Mouse (Mus musculus) macrophage (primary cell): ENCODE results near the gene Ubac1. TPM values are rescaled to one million over a fixed set of nuclear protein-coding genes. Genes with fewer than 3 reads are reported as not detected.

ENCODE experiments used
- H3K27ac ChIP-seq: fragments of 350-480 bp; formaldehyde crosslinking; 2 replicates; pipeline ENCODE4 v1.9.0; 2021
- H3K36me3 ChIP-seq: fragments of 350-480 bp; formaldehyde crosslinking; 2 replicates; pipeline ENCODE4 v1.9.0; 2021; ENCODE audit errors: inconsistent target
- H3K4me3 ChIP-seq: fragments of 350-480 bp; formaldehyde crosslinking; 2 replicates; pipeline ENCODE4 v1.9.0; 2021; ENCODE audit errors: inconsistent target
- H3K79me2 ChIP-seq: fragments of 350-480 bp; formaldehyde crosslinking; 2 replicates; pipeline ENCODE4 v1.9.0; 2021; ENCODE audit errors: inconsistent target
- WGBS: methylation state at CpG from one replicate; pipeline ENCODE4 v1.1.7; 2026; ENCODE audit warnings: inconsistent platforms; ENCODE audit not compliant: missing documents; 5-methylcytosine and 5-hydroxymethylcytosine counted together
- polyA plus RNA-seq: library from polyadenylated mRNA; stranded (reverse); fragments of 250-400 nt; gene quantifications from 3 replicates; pipeline ENCODE4 v1.2.4, GENCODE M21; 2018; ENCODE audit warnings: inconsistent platforms

Ubac1 gene
- polyA plus RNA-seq, 1 experiment from 2014 or later, result 16.6 TPM

DNA sequence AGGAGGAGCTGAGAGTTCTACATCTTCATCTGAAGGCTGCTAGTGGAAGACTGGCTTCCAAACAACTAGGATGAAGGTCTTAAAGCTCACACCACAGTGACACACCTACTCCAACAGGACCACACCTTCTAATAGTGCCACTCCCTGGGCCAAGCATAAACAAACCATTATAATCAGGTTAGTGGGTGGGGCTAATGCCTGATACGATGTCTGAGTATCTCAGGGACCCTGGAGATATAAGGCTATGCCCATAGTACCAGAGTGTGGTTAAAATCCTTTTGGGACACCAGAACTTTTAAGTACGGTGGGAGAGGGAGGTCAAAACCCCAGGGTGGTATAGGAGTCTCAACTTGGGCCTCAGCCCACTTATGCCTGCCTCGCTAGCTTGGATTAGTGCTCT lies 21.1 kb upstream of the Ubac1 start:
- 98% methylated on average over 3 of the region's 3 CpGs for WGBS
- H3K36me3 ChIP-seq, result no peaks in the 10 kb centered on the region
- H3K79me2 ChIP-seq, result no peaks in the 10 kb centered on the region
- no peak overlapping the region for H3K27ac ChIP-seq
- no peak overlapping the region for H3K4me3 ChIP-seq

DNA sequence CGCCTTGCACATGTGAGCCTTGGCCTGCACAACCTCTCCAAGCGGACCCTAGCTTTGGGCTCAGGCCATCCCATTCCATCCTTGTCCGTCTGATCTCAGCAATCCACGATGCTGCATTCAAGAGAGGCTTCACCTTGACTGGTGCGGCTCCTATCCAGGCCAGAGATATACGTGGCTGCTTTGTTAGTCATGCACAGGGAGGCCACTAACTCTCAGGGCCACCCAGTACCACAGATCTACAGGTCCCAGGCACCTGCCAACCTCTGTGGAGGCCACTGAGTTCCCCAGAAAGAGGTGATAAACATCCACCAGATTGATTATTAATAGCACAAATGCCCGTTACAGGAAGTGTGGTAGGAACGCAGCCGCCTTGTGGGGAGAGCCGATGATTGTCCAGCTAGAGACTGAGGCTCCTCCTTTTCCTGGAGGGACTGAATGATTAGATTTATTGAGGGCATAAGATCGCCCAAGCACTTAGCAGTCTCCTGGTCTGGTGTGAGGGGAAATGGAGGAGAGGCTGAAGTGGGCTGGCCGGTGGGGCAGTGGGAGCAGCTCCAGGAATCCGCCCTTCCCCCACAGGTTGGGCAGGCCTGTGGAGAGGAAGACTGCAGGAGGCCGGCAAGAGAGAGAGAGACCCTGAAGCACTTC lies 19.7 kb upstream of the Ubac1 start:
- H3K27ac ChIP-seq, result no peak overlapping the region
- 35% methylated on average over 14 of the region's 14 CpGs for WGBS
- H3K79me2 ChIP-seq, result no peaks in the 10 kb centered on the region
- no peak overlapping the region for H3K4me3 ChIP-seq
- H3K36me3 ChIP-seq, result no peaks in the 10 kb centered on the region

DNA sequence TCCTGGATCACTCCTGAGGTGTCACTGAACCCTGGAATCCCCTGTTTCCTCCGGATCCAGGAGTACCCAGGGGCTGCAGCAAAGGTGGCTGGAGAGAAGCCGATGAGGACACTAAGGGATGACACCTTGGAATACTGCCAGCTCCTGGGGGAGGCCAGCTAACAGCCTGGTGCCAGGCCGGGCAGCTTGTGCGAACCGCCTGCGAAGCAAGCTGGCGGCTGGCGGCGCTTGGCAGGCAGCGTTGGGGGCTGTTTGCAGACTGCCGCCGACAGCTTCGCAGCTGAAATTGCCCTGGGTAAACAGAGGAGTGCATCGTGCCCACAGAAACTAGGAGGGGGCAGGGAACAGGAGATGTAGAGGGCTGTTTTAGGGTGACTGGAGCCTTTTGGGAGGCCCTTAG lies 18.4 kb upstream of the Ubac1 start:
- H3K36me3 ChIP-seq, result no peaks in the 10 kb centered on the region
- no peak overlapping the region for H3K4me3 ChIP-seq
- H3K79me2 ChIP-seq, result no peaks in the 10 kb centered on the region
- no peak overlapping the region for H3K27ac ChIP-seq
- 44% methylated on average over 14 of the region's 14 CpGs for WGBS

GRCm38 (mm10) chr2:26037386-26037785 lies 15.8 kb upstream of the Ubac1 start:
- H3K36me3 ChIP-seq, result no peaks in the 10 kb centered on the region
- no peak overlapping the region for H3K27ac ChIP-seq
- WGBS, result 62% methylated on average over 6 of the region's 6 CpGs
- no peaks in the 10 kb centered on the region for H3K79me2 ChIP-seq
- H3K4me3 ChIP-seq, result no peak overlapping the region

DNA sequence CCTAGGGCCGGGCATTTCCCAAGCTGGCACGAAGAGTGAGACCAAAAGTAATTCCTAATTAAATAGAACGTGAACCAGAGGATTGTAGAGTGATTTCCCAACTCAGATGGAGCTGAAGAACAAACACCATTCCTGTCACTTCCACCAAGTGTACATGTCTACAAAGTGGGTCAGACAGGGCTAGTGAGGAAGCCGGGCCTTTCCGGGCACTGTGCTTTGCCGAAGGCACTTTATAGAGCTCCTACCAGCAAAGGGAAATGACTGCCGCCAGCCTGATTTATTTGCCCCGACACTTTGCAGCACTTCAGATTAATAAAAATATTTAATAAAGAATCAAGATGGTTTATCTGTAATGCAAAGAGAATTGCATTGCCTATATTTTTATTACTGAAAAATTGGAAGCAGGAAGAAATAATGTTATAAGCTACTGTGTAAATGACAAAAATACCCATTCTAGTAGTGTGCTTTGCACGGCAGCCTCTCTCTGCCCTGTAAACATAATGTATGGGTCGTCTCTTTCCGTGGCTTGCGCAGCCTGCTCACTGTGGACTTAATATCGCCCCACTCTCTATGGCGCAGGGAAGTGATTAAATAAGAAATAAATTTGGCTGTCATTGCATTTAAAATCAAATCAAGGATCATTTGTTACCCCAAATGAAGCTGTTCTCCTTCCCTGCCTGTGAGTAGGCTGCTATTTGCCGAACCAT lies 12.9 kb upstream of the Ubac1 start:
- no peaks in the 10 kb centered on the region for H3K36me3 ChIP-seq
- no peaks in the 10 kb centered on the region for H3K79me2 ChIP-seq
- 61% methylated on average over 15 of the region's 15 CpGs for WGBS
- no peak overlapping the region for H3K4me3 ChIP-seq
- H3K27ac ChIP-seq, result no peak overlapping the region

GRCm38 (mm10) chr2:26030288-26030687 lies 8.7 kb upstream of the Ubac1 start:
- Histone ChIP-seq H3K4me3 (no peak overlapping the region), H3K27ac (no peak overlapping the region), H3K79me2 (no peaks in the 10 kb centered on the region), H3K36me3 (no peaks in the 10 kb centered on the region)
- 94% methylated on average over 3 of the region's 3 CpGs for WGBS

GRCm38 (mm10) chr2:26024138-26025075 lies 2.9 kb upstream of the Ubac1 start:
- Histone ChIP-seq H3K27ac (no peak overlapping the region), H3K79me2 (peaks cover 15% of the 10 kb centered on the region), H3K4me3 (no peak overlapping the region), H3K36me3 (no peaks in the 10 kb centered on the region)
- 43% methylated on average over 4 of the region's 4 CpGs for WGBS

DNA sequence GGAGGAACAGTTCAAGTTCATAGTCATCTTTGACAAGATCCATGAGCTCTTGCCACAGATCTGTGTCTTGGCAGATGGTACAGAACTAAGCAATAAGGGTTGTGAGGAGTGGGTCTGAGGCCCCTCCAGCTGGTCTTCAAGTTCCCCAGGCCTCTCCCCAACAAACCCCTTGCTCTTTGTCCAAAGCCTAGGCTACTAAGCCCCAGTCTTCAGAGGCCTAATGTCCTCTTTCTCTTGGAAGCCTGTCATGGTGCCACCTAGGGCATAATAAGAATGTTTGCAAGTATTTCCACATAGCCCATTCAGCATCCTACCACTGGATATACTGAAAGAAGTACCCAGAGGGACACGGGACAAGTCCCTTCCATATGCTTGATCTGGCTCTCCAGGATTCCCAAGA lies 1.1 kb upstream of the Ubac1 start:
- Histone ChIP-seq H3K36me3 (no peaks in the 10 kb centered on the region), H3K27ac (no peak overlapping the region), H3K4me3 (no peak overlapping the region), H3K79me2 (peaks cover 30% of the 10 kb centered on the region)
- WGBS, result 100% methylated on average over 1 of the region's 1 CpGs

GRCm38 (mm10) chr2:26022258-26022565 lies 665 bp upstream of the Ubac1 start:
- Histone ChIP-seq H3K36me3 (no peaks in the 10 kb centered on the region), H3K27ac (no peak overlapping the region), H3K4me3 (no peak overlapping the region), H3K79me2 (peaks cover 34% of the 10 kb centered on the region)
- 91% methylated on average over 7 of the region's 8 CpGs for WGBS

- Histone ChIP-seq H3K79me2 (peaks cover 43% of the 10 kb centered on the region), H3K4me3 (peak overlapping the region; percentile 75), H3K36me3 (peaks cover 3% of the 10 kb centered on the region; the same call in 1 of the 2 replicates), H3K27ac (peak overlapping the region; percentile 34)
- WGBS, result 2% methylated on average over 33 of the region's 38 CpGs
Observed at GRCm38 (mm10) chr2:26020714-26021560, 610 bp downstream of the Ubac1 start.

DNA sequence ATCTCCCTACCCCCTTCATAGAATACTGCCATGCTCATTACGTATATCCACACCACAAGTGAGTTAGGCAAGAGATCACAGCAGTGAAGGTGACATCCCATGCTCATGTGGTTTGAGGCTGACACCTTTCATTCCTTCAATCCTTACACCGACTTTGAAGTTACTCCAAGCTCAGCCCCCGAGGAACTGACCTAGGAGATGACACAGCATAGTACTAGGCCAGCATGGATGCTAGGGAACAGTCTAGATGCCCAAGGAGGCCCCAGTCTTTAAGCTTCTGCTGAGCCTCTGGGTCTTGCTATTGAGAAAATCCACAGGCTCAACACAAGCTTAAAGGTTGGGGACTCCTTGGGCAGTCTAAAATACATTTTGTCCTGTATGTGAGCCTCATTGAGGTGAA lies 1.6 kb downstream of the Ubac1 start:
- 86% methylated on average over 3 of the region's 3 CpGs for WGBS
- peaks cover 43% of the 10 kb centered on the region for H3K79me2 ChIP-seq
- H3K27ac ChIP-seq, result no peak overlapping the region
- H3K4me3 ChIP-seq, result no peak overlapping the region
- peaks cover 13% of the 10 kb centered on the region; the same call in 1 of the 2 replicates for H3K36me3 ChIP-seq

GRCm38 (mm10) chr2:26017326-26017725 lies 4.2 kb downstream of the Ubac1 start:
- 84% methylated on average over 4 of the region's 4 CpGs for WGBS
- Histone ChIP-seq H3K79me2 (peaks cover 43% of the 10 kb centered on the region), H3K4me3 (no peak overlapping the region), H3K36me3 (peaks cover 37% of the 10 kb centered on the region), H3K27ac (no peak overlapping the region)

GRCm38 (mm10) chr2:26013674-26014073 lies 7.9 kb downstream of the Ubac1 start:
- no peak overlapping the region for H3K4me3 ChIP-seq
- no peak overlapping the region for H3K27ac ChIP-seq
- H3K36me3 ChIP-seq, result peaks cover 71% of the 10 kb centered on the region
- 98% methylated on average over 3 of the region's 3 CpGs for WGBS
- H3K79me2 ChIP-seq, result peaks cover 21% of the 10 kb centered on the region; the same call in 1 of the 2 replicates

GRCm38 (mm10) chr2:26011420-26011819 lies 10.1 kb downstream of the Ubac1 start:
- no peak overlapping the region for H3K27ac ChIP-seq

More at GRCm38 (mm10) chr2:26011420-26011819, 10.1 kb downstream of the Ubac1 start:
- Histone ChIP-seq H3K4me3 (no peak overlapping the region), H3K36me3 (peaks cover 94% of the 10 kb centered on the region), H3K79me2 (peaks cover 1% of the 10 kb centered on the region; the same call in 1 of the 2 replicates)
- 85% methylated on average over 1 of the region's 1 CpGs for WGBS
